Mouse (Mus musculus) CH12.LX (cell line): ENCODE measurements around the gene Focad. TPM values are rescaled to one million over a fixed set of nuclear protein-coding genes. Genes with fewer than 3 reads are reported as not detected.
A peak's percentile ranks its signal among the peaks of the same experiment; 100 is the strongest.

Source experiments
- DNase-seq: peaks from one replicate; pipeline ENCODE4 v3.0.0-alpha.2; 2013; ENCODE audit errors: extremely low read depth
- H3K27ac ChIP-seq: 2 replicates; pipeline ENCODE4 v1.5.1; 2012; ENCODE audit warnings: low read depth, mild to moderate bottlenecking, control low read depth, moderate library complexity; ENCODE audit not compliant: insufficient read depth
- H3K27me3 ChIP-seq: replicated peaks from 2 replicates; pipeline ENCODE3; 2012; ENCODE audit warnings: inconsistent platforms
- H3K36me3 ChIP-seq, 2 experiments: replicated peaks in 1 of 2; 2 replicates each; pipeline versions ENCODE3 to v1.6.1; 2012; ENCODE audit warnings: inconsistent platforms in 1 of 2, low read length in 1 of 2, mild to moderate bottlenecking in 1 of 2, mixed read lengths in 1 of 2, moderate library complexity in 1 of 2; ENCODE audit not compliant: control insufficient read depth in 1 of 2, insufficient read depth in 1 of 2
- H3K4me1 ChIP-seq, 2 experiments: 2 replicates each; pipeline ENCODE4 v1.6.1; 2012; ENCODE audit warnings: inconsistent platforms in 1 of 2, moderate library complexity in 1 of 2; ENCODE audit not compliant: insufficient read depth in 2 of 2, control insufficient read depth in 1 of 2
- H3K4me2 ChIP-seq: 2 replicates; pipeline ENCODE4 v1.6.1; 2012; ENCODE audit warnings: low read depth, mild to moderate bottlenecking, control low read depth; ENCODE audit not compliant: poor library complexity, insufficient read depth, severe bottlenecking
- H3K4me3 ChIP-seq, 3 experiments: fragments of 150-350 bp in 1 of 3; sonication (generic) in 1 of 3; replicated peaks in 1 of 3; 2 replicates each; pipeline versions ENCODE3 to v1.5.1; 2011 to 2012; ENCODE audit warnings: low read depth in 2 of 3, low read length in 2 of 3, mild to moderate bottlenecking in 2 of 3, moderate library complexity in 2 of 3, control low read depth in 1 of 3, improper control_type of control experiment in 1 of 3, inconsistent platforms in 1 of 3, mixed read lengths in 1 of 3; ENCODE audit not compliant: poor library complexity in 1 of 3
- H3K79me2 ChIP-seq: replicated peaks from 2 replicates; pipeline ENCODE4 v1.6.1; 2012; ENCODE audit warnings: mild to moderate bottlenecking, moderate library complexity; ENCODE audit not compliant: control insufficient read depth, poor library complexity, insufficient read depth, severe bottlenecking; ENCODE audit errors: extremely low read depth
- H3K9ac ChIP-seq: 2 replicates; pipeline ENCODE4 v1.6.1; 2012; ENCODE audit warnings: low read depth, mild to moderate bottlenecking, control low read depth, moderate library complexity; ENCODE audit not compliant: insufficient read depth
- H3K9me3 ChIP-seq: replicated peaks from 2 replicates; pipeline ENCODE3; 2012; ENCODE audit warnings: low read length, inconsistent platforms, mixed read lengths
- BHLHE40 ChIP-seq: IDR thresholded peaks from 2 replicates; pipeline ENCODE4 v1.6.1; 2011; ENCODE audit warnings: mild to moderate bottlenecking, low read depth, low read length, improper control_type of control experiment
- CHD1 ChIP-seq: IDR thresholded peaks from 2 replicates; pipeline ENCODE4 v1.6.1; 2012; ENCODE audit warnings: low read depth, low read length, improper control_type of control experiment, inconsistent platforms
- CHD2 ChIP-seq: IDR thresholded peaks from 2 replicates; pipeline ENCODE4 v1.6.1; 2011; ENCODE audit warnings: low read length, improper control_type of control experiment
- E2F4 ChIP-seq: IDR thresholded peaks from 2 replicates; pipeline ENCODE4 v1.6.1; 2011; ENCODE audit warnings: low read depth, low read length, improper control_type of control experiment; ENCODE audit not compliant: insufficient replicate concordance
- ELF1 ChIP-seq: IDR thresholded peaks from 2 replicates; pipeline ENCODE4 v1.6.1; 2014; ENCODE audit warnings: low read depth, mild to moderate bottlenecking, inconsistent platforms, low read length, improper control_type of control experiment
- EP300 ChIP-seq: IDR thresholded peaks from 2 replicates; pipeline ENCODE4 v1.6.1; 2011; ENCODE audit warnings: low read length, improper control_type of control experiment
- ETS1 ChIP-seq: conservative IDR thresholded peaks from 2 replicates; pipeline ENCODE4 v1.6.1; 2012; ENCODE audit warnings: low read depth, mild to moderate bottlenecking, inconsistent platforms, low read length, improper control_type of control experiment, moderate library complexity
- GABPA ChIP-seq: IDR thresholded peaks from 2 replicates; pipeline ENCODE4 v1.6.1; 2012; ENCODE audit warnings: low read depth, low read length, improper control_type of control experiment, inconsistent platforms; ENCODE audit not compliant: insufficient replicate concordance
- HCFC1 ChIP-seq: IDR thresholded peaks from 2 replicates; pipeline ENCODE4 v1.6.1; 2012; ENCODE audit warnings: low read depth, mild to moderate bottlenecking, inconsistent platforms, low read length, improper control_type of control experiment
- IRF4 ChIP-seq: IDR thresholded peaks from 2 replicates; pipeline ENCODE4 v1.6.1; 2014; ENCODE audit warnings: low read depth, mild to moderate bottlenecking, inconsistent platforms, low read length, improper control_type of control experiment
- KAT2A ChIP-seq: IDR thresholded peaks from 2 replicates; pipeline ENCODE4 v1.6.1; 2012; ENCODE audit warnings: low read length, improper control_type of control experiment, inconsistent platforms; ENCODE audit not compliant: insufficient replicate concordance
- MAFK ChIP-seq: IDR thresholded peaks from 2 replicates; pipeline ENCODE4 v1.6.1; 2011; ENCODE audit warnings: low read length, improper control_type of control experiment; ENCODE audit not compliant: insufficient replicate concordance
- MAX ChIP-seq: IDR thresholded peaks from 2 replicates; pipeline ENCODE4 v1.6.1; 2011; ENCODE audit warnings: low read length, improper control_type of control experiment
- MEF2A ChIP-seq: IDR thresholded peaks from 2 replicates; pipeline ENCODE4 v1.6.1; 2014; ENCODE audit warnings: low read depth, mild to moderate bottlenecking, inconsistent platforms, low read length, improper control_type of control experiment, borderline replicate concordance
- MXI1 ChIP-seq: IDR thresholded peaks from 2 replicates; pipeline ENCODE4 v1.6.1; 2011; ENCODE audit warnings: mild to moderate bottlenecking, low read depth, low read length, improper control_type of control experiment
- MYC ChIP-seq: IDR thresholded peaks from 2 replicates; pipeline ENCODE4 v1.6.1; 2011; ENCODE audit warnings: low read depth, mild to moderate bottlenecking, improper control_type of control experiment, low read length
- NELFE ChIP-seq: IDR thresholded peaks from 2 replicates; pipeline ENCODE4 v1.6.1; 2011; ENCODE audit warnings: low read depth, low read length, improper control_type of control experiment
- NRF1 ChIP-seq: IDR thresholded peaks from 2 replicates; pipeline ENCODE4 v1.6.1; 2014; ENCODE audit warnings: low read depth, mild to moderate bottlenecking, inconsistent platforms, low read length, improper control_type of control experiment, moderate library complexity
- PAX5 ChIP-seq: IDR thresholded peaks from 2 replicates; pipeline ENCODE4 v1.6.1; 2012; ENCODE audit warnings: low read length, inconsistent platforms, mixed read lengths
- POLR2A ChIP-seq: IDR thresholded peaks from 2 replicates; pipeline ENCODE4 v1.6.1; 2011; ENCODE audit warnings: low read depth, mild to moderate bottlenecking, improper control_type of control experiment, low read length
- POLR2AphosphoS2 ChIP-seq: IDR thresholded peaks from 2 replicates; pipeline ENCODE4 v1.6.1; 2011; ENCODE audit warnings: low read depth, low read length, improper control_type of control experiment
- RAD21 ChIP-seq: IDR thresholded peaks from 2 replicates; pipeline ENCODE4 v1.6.1; 2011; ENCODE audit warnings: low read depth, mild to moderate bottlenecking, low read length, improper control_type of control experiment, moderate library complexity
- RCOR1 ChIP-seq: conservative IDR thresholded peaks from 2 replicates; pipeline ENCODE4 v1.6.1; 2012; ENCODE audit warnings: low read depth, mild to moderate bottlenecking, inconsistent platforms, low read length, improper control_type of control experiment
- SIN3A ChIP-seq: IDR thresholded peaks from 2 replicates; pipeline ENCODE4 v1.6.1; 2012; ENCODE audit warnings: low read length, improper control_type of control experiment, inconsistent platforms
- SMC3 ChIP-seq: IDR thresholded peaks from 2 replicates; pipeline ENCODE4 v1.6.1; 2011; ENCODE audit warnings: low read depth, low read length, improper control_type of control experiment
- TBP ChIP-seq: conservative IDR thresholded peaks from 2 replicates; pipeline ENCODE4 v1.6.1; 2011; ENCODE audit warnings: low read depth, low read length, improper control_type of control experiment
- TCF12 ChIP-seq: IDR thresholded peaks from 2 replicates; pipeline ENCODE4 v1.6.1; 2014; ENCODE audit warnings: low read depth, mild to moderate bottlenecking, inconsistent platforms, low read length, improper control_type of control experiment
- USF1 ChIP-seq: IDR thresholded peaks from 2 replicates; pipeline ENCODE4 v1.6.1; 2014; ENCODE audit warnings: low read depth, mild to moderate bottlenecking, inconsistent platforms, low read length, improper control_type of control experiment
- USF2 ChIP-seq: conservative IDR thresholded peaks from 2 replicates; pipeline ENCODE4 v1.6.1; 2011; ENCODE audit warnings: low read depth, low read length, improper control_type of control experiment
- ZC3H11A ChIP-seq: IDR thresholded peaks from 2 replicates; pipeline ENCODE4 v1.6.1; 2012; ENCODE audit warnings: low read depth, mild to moderate bottlenecking, inconsistent platforms, low read length, improper control_type of control experiment
- ZKSCAN1 ChIP-seq: IDR thresholded peaks from 2 replicates; pipeline ENCODE4 v1.6.1; 2012; ENCODE audit warnings: low read depth, inconsistent platforms, low read length, improper control_type of control experiment, borderline replicate concordance
- ZMIZ1 ChIP-seq: IDR thresholded peaks from 2 replicates; pipeline ENCODE4 v1.6.1; 2012; ENCODE audit warnings: low read depth, mild to moderate bottlenecking, inconsistent platforms, low read length, improper control_type of control experiment
- dilution Hi-C: fragments of 300-500 bp; cut with MboI; formaldehyde crosslinking; loops from 2 replicates; pipeline ENCODE4 v1.14.3; 2020; ENCODE audit warnings: low sequenced_read_pairs; ENCODE audit not compliant: extremely low pct_unique_long_range_greater_than_20kb, extremely low pct_ligation_motif_present
- in situ Hi-C: fragments of 300-500 bp; cut with MboI; formaldehyde crosslinking; loops from 3 replicates; pipeline ENCODE4 v1.14.3; 2019; ENCODE audit warnings: low sequenced_read_pairs, low pct_ligation_motif_present, low pct_unique_long_range_greater_than_20kb, mixed read lengths
- polyA plus RNA-seq: library from polyadenylated mRNA; unstranded; fragments of >175 nt; gene quantifications from 2 replicates; pipeline ENCODE4 v1.2.1, GENCODE M21; 2012; ENCODE audit warnings: low read depth; ENCODE audit not compliant: insufficient read length
- total RNA-seq, 2 experiments: library from RNA; depleted of rRNA; stranded (reverse); fragments of 300-350 nt in 1 of 2; fragments of >200 nt in 1 of 2; gene quantifications; 2 replicates each; pipeline ENCODE4 v1.2.3; 2012 to 2014

The Focad gene
- total and polyA plus RNA-seq, 3 experiments = 17.3 to 18.9 (median 18.2) TPM

DNA sequence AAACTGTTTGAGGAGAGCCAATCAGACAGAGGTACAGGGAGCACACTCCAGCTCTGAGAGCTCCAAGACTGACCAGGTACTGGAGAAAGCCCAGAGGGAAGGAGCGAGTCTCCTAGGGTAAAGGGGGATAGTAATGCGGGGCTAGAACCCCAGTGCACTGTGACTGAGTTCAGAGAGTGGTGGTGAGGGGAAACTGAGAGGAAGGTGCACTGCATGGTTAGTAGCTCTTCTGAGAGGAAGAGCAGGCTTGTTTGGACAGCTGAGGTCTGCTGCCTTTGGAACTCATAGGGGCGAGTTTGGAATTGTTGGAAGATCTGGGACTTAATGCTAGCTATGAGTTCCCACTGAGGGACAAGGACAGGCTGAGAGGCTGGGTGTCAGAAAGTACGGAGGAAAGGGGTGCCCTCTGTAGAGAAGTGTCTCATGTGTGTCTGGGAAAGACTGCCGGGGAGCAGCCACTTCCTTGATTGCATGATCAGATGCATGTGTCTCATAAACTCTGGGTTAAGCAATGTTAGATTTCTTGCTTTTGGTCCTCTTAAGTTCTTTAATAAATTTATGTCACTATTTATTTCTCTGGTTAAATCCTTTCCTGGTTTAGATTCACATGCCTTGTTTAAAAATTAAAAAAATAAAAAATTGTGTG, 24.4 kb downstream of the Focad start:
- Histone ChIP-seq H3K4me3 (no peak overlapping the region), H3K36me3 (peaks cover 0 to 6% of the 10 kb centered on the region in 2 experiments), H3K27ac (no peak overlapping the region), H3K4me1 (peaks cover 0 to 33% of the 10 kb centered on the region in 2 experiments; a peak in 3 of 4 replicates), H3K4me2 (no peak overlapping the region), H3K27me3 (no peaks in the 10 kb centered on the region), H3K9ac (no peak overlapping the region), H3K9me3 (no peaks in the 10 kb centered on the region), H3K79me2 (no peaks in the 10 kb centered on the region)
- TF ChIP-seq CHD2 = no peak
- TF ChIP-seq NRF1 = no peak
- no peak for TF ChIP-seq PAX5
- no peak for TF ChIP-seq EP300
- no peak for TF ChIP-seq KAT2A
- no peak for TF ChIP-seq POLR2AphosphoS2
- no peak for TF ChIP-seq USF1
- no peak for TF ChIP-seq TCF12
- no peak for TF ChIP-seq MXI1
- TF ChIP-seq MAX = no peak
- TF ChIP-seq SMC3 = no peak
- TF ChIP-seq HCFC1 = no peak
- TF ChIP-seq NELFE = no peak
- TF ChIP-seq ELF1 = no peak
- no peak for TF ChIP-seq ETS1
- no peak for TF ChIP-seq IRF4
- TF ChIP-seq MEF2A = no peak
- in situ Hi-C loops (no loop called here), dilution Hi-C loops (no loop called here)
- DNase-seq = no peak

DNA sequence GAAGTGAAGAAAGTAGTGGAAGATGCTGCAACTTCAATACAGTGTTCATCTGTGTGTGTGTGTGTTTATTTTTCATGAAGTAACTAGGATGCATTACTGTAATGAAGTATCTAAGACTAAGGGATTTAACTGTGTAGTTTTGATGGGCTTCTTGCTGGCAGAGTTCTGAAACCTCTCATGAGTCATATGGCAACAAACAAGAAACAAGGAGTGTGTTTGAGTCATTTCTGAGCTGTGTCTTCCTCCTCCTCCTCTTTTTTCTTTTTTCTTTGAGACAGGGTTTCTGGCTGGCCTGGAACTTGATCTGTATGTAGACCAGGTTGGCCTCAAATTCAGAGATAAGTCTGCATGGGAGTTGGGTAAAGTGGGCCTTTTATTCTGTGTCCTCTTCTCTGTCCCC, 25.7 kb downstream of the Focad start:
- Histone ChIP-seq H3K9me3 (no peaks in the 10 kb centered on the region), H3K4me2 (peak overlapping the region; percentile 21; the same call in 1 of the 2 replicates), H3K4me3 (no peak overlapping the region), H3K27ac (no peak overlapping the region), H3K79me2 (no peaks in the 10 kb centered on the region), H3K27me3 (no peaks in the 10 kb centered on the region), H3K9ac (no peak overlapping the region), H3K36me3 (peaks cover 0 to 10% of the 10 kb centered on the region in 2 experiments), H3K4me1 (peaks cover 0 to 29% of the 10 kb centered on the region in 2 experiments; a peak in 3 of 4 replicates)
- DNase-seq = peak; percentile 36
- in situ Hi-C loops = no loop called here
- dilution Hi-C loops = no loop called here
- TF ChIP-seq SIN3A (no peak), ZMIZ1 (no peak), ZC3H11A (no peak), POLR2A (no peak), HCFC1 (no peak), RCOR1 (no peak), CHD1 (no peak), PAX5 (no peak), IRF4 (peak; percentile 95), E2F4 (no peak), ZKSCAN1 (no peak), CHD2 (no peak), MAFK (no peak), MEF2A (no peak), GABPA (no peak), RAD21 (no peak; the same call in 1 of the 2 replicates), USF2 (no peak), KAT2A (no peak), ETS1 (peak; percentile 47; the same call in 1 of the 2 replicates), BHLHE40 (peak; percentile 49; the same call in 1 of the 2 replicates), POLR2AphosphoS2 (no peak), ELF1 (no peak), MYC (0 out of 2 replicates have a peak, but pooled peaks have one; percentile 27), MXI1 (no peak), TBP (no peak)
